In genomic region chr1:178357776-178358710, GRCm38 (mm10) we compare ENCODE assay signal across 14 mouse cellular contexts. TPM values are rescaled to one million over a fixed set of nuclear protein-coding genes. Genes with fewer than 3 reads are reported as not detected.
DNase-seq lines count a peak whose midpoint lies in the region; ATAC-seq and TF ChIP-seq lines count a peak whose summit lies in the region.
"Had no signal": no experiment of that assay in that cellular context is flagged by ENCODE, and none has a peak within 500 bp of the region (broad histone marks: within the 10 kb centered on the region; RNA-seq: fewer than 3 reads in every experiment).

No protein-coding gene starts in this region.

- no peak overlapping the region for H3K27ac ChIP-seq in forebrain, embryonic 14.5 days (ENCODE audit: low read depth, low read length)
- no peak overlapping the region for H3K27ac ChIP-seq in forebrain, embryonic 12.5 days
- H3K27ac ChIP-seq in ES-E14 (ENCODE audit: insufficient read depth, low read depth, low read length, poor library complexity, severe bottlenecking) = peak overlapping the region; percentile 41
- H3K27ac ChIP-seq in liver, embryonic 12.5 days = no peak overlapping the region
- H3K27ac ChIP-seq: embryonic facial prominence, embryonic 13.5 days; hindbrain, embryonic 10.5 days had no signal

- H3K4me2 ChIP-seq in forebrain, embryonic 14.5 days (ENCODE audit: low read length) = no peak overlapping the region
- H3K4me2 ChIP-seq in forebrain, embryonic 12.5 days = no peak overlapping the region
- H3K4me2 ChIP-seq in liver, embryonic 12.5 days = no peak overlapping the region
- H3K4me2 ChIP-seq: embryonic facial prominence, embryonic 13.5 days had no signal

- in situ Hi-C loops in ES-E14 (cut with MboI; ENCODE audit: low sequenced_read_pairs in 2 of 2, unreplicated experiment in 2 of 2) = no loop called here

- H3K9me3 ChIP-seq in forebrain, embryonic 14.5 days (replicated peaks; ENCODE audit: control insufficient read depth, low read length) = no peaks in the 10 kb centered on the region
- no peaks in the 10 kb centered on the region for H3K9me3 ChIP-seq in forebrain, embryonic 12.5 days
- H3K9me3 ChIP-seq in ES-E14 (ENCODE audit: control insufficient read depth, insufficient read depth, low read depth, low read length) = no peaks in the 10 kb centered on the region
- no peaks in the 10 kb centered on the region for H3K9me3 ChIP-seq in liver, embryonic 12.5 days (replicated peaks)
- H3K9me3 ChIP-seq: embryonic facial prominence, embryonic 13.5 days; hindbrain, embryonic 10.5 days had no signal

- H3K36me3 ChIP-seq in forebrain, embryonic 14.5 days (ENCODE audit: control insufficient read depth, insufficient read depth, low read length) = no peaks in the 10 kb centered on the region
- H3K36me3 ChIP-seq in forebrain, embryonic 12.5 days (replicated peaks) = no peaks in the 10 kb centered on the region
- no peaks in the 10 kb centered on the region for H3K36me3 ChIP-seq in ES-E14 (ENCODE audit: control insufficient read depth, insufficient read depth, low read length, poor library complexity, severe bottlenecking)
- no peaks in the 10 kb centered on the region for H3K36me3 ChIP-seq in liver, embryonic 12.5 days
- H3K36me3 ChIP-seq: embryonic facial prominence, embryonic 13.5 days; hindbrain, embryonic 10.5 days had no signal

- WGBS in forebrain, embryonic 14.5 days = 64% methylated on average over 12 of the region's 12 CpGs
- WGBS in forebrain, embryonic 12.5 days = 73% methylated on average over 12 of the region's 12 CpGs
- WGBS in liver, embryonic 12.5 days (ENCODE audit: insufficient replicate concordance) = 68% methylated on average over 12 of the region's 12 CpGs

- no peaks in the 10 kb centered on the region for H3K4me1 ChIP-seq in forebrain, embryonic 14.5 days (ENCODE audit: control insufficient read depth, insufficient read depth, low read length)
- H3K4me1 ChIP-seq in forebrain, embryonic 12.5 days = no peaks in the 10 kb centered on the region
- H3K4me1 ChIP-seq in ES-E14 (ENCODE audit: control insufficient read depth in 2 of 2, insufficient read depth in 2 of 2, low read length in 2 of 2, poor library complexity in 1 of 2) = peaks cover 7 to 29% of the 10 kb centered on the region in 2 experiments
- H3K4me1 ChIP-seq in liver, embryonic 12.5 days = no peaks in the 10 kb centered on the region
- H3K4me1 ChIP-seq: hindbrain, embryonic 10.5 days had no signal

- no peaks in the 10 kb centered on the region for H3K27me3 ChIP-seq in forebrain, embryonic 14.5 days (replicated peaks; ENCODE audit: control insufficient read depth, insufficient read depth, low read length)
- no peaks in the 10 kb centered on the region for H3K27me3 ChIP-seq in forebrain, embryonic 12.5 days
- H3K27me3 ChIP-seq in liver, embryonic 12.5 days (replicated peaks) = no peaks in the 10 kb centered on the region
- H3K27me3 ChIP-seq: embryonic facial prominence, embryonic 13.5 days had no signal

- peak; percentile 22 for DNase-seq in forebrain, embryonic 14.5 days (ENCODE audit: low spot score)
- peak; percentile 19 for DNase-seq in ES-E14 (ENCODE audit: low read depth, low spot score)
- peak; percentile 64 to 84 for DNase-seq in layer of hippocampus, adult 18-20 months (ENCODE audit: low spot score in 2 of 2)
- DNase-seq in left cerebral cortex, postnatal 25 days (ENCODE audit: low spot score in 2 of 2) = peak; percentile 71 to 96
- DNase-seq in kidney, postnatal 36 days = no peak
- DNase-seq: B cell, adult 2 months; kidney, postnatal 10 days; liver, postnatal 0 days; midbrain, embryonic 14.5 days had no signal

- no peak overlapping the region for H3K4me3 ChIP-seq in forebrain, embryonic 14.5 days (ENCODE audit: low read depth, low read length)
- H3K4me3 ChIP-seq in forebrain, embryonic 12.5 days (replicated peaks) = no peak overlapping the region
- no peak overlapping the region for H3K4me3 ChIP-seq in ES-E14 (ENCODE audit: insufficient read depth in 1 of 2, low read depth in 1 of 2, low read length in 2 of 2, poor library complexity in 1 of 2, severe bottlenecking in 1 of 2)
- no peak overlapping the region for H3K4me3 ChIP-seq in liver, embryonic 12.5 days
- H3K4me3 ChIP-seq: embryonic facial prominence, embryonic 13.5 days; hindbrain, embryonic 10.5 days had no signal

- intact Hi-C loops in left cerebral cortex, postnatal 25 days (cut with DNase I) = loop anchor here (5.0 kb wide), 1 partner anchor 74 kb away; no protein-coding TSS in a partner anchor

- no peak overlapping the region for H3K9ac ChIP-seq in forebrain, embryonic 14.5 days (ENCODE audit: low read length)
- H3K9ac ChIP-seq in forebrain, embryonic 12.5 days = no peak overlapping the region
- peak overlapping the region; percentile 2; the same call in 1 of the 2 replicates for H3K9ac ChIP-seq in ES-E14 (ENCODE audit: insufficient read depth, low read depth, low read length, poor library complexity, severe bottlenecking)
- no peak overlapping the region for H3K9ac ChIP-seq in liver, embryonic 12.5 days
- H3K9ac ChIP-seq: embryonic facial prominence, embryonic 13.5 days; liver, postnatal 0 days had no signal

- ATAC-seq in forebrain, embryonic 14.5 days = no peak
- ATAC-seq in forebrain, embryonic 12.5 days (ENCODE audit: low FRiP score) = no peak
- ATAC-seq in megakaryocyte-erythroid progenitor cell, adult 5-6 weeks (replicated peaks; ENCODE audit: low FRiP score, low TSS enrichment, poor library complexity, severe bottlenecking) = no peak
- ATAC-seq in liver, embryonic 12.5 days = no peak
- ATAC-seq: liver, postnatal 0 days had no signal

TF ChIP-seq in ES-E14, 5 proteins besides CTCF, POLR2A, EP300 and RAD21:
- TF ChIP-seq ZNF384 (IDR thresholded peaks at IDR 0.05; ENCODE audit: low read depth, low read length) (no peak), MAFK (IDR thresholded peaks at IDR 0.05; ENCODE audit: insufficient read depth, low read depth, low read length) (no peak), HCFC1 (IDR thresholded peaks at IDR 0.05; ENCODE audit: borderline replicate concordance, insufficient read depth, low read length) (no peak), CHD2 (IDR thresholded peaks at IDR 0.05; ENCODE audit: low read depth, low read length) (no peak), ZC3H11A (IDR thresholded peaks at IDR 0.05; ENCODE audit: borderline replicate concordance, low read depth, low read length) (no peak)

RNA-seq across cellular contexts. Expression of gene Hnrnpu, which starts 20.4 kb away (rescaled TPM):
- polyA plus RNA-seq in forebrain, embryonic 14.5 days (2014; fragmentation: Nextera tagmentation; extraction: Ambion mirVana) = 284 and 334 TPM in 2 replicates
- polyA plus RNA-seq in forebrain, embryonic 12.5 days (2016; fragmentation: Nextera tagmentation; extraction: Ambion mirVana) = 898 and 928 TPM in 2 replicates
- total RNA-seq in ES-E14 (2012; rRNA removed) = 459 and 494 TPM in 2 replicates
- 100 to 1,000 TPM; 380 to 416 TPM for total RNA-seq in layer of hippocampus, adult 18-20 months (2021)
- 100 to 1,000 TPM; 382 to 390 TPM for total RNA-seq in left cerebral cortex, postnatal 25 days (2021)
- 517 and 688 TPM in 2 replicates for total RNA-seq in megakaryocyte-erythroid progenitor cell, adult 5-6 weeks (2014; fragmentation: Nextera tagmentation)
- 688 and 728 TPM in 2 replicates for total RNA-seq in megakaryocyte-erythroid progenitor cell, adult 5-6 weeks (2017)
- polyA plus RNA-seq in liver, embryonic 12.5 days (2016; fragmentation: Nextera tagmentation; extraction: Ambion mirVana) = 556 and 569 TPM in 2 replicates

RNA-seq across cellular contexts. Expression of gene Cox20, which starts 39.1 kb away (rescaled TPM):
- polyA plus RNA-seq in forebrain, embryonic 14.5 days (2014; fragmentation: Nextera tagmentation; extraction: Ambion mirVana) = 150 and 167 TPM in 2 replicates
- 154 and 160 TPM in 2 replicates for polyA plus RNA-seq in forebrain, embryonic 12.5 days (2016; fragmentation: Nextera tagmentation; extraction: Ambion mirVana)
- total RNA-seq in ES-E14 (2012; rRNA removed) = 14.4 and 18.2 TPM in 2 replicates
- total RNA-seq in layer of hippocampus, adult 18-20 months (2021) = 10 to 100 TPM; 37.1 to 38.9 TPM
- total RNA-seq in left cerebral cortex, postnatal 25 days (2021) = 10 to 100 TPM; 29.8 to 33.8 TPM
- 205 and 307 TPM in 2 replicates for total RNA-seq in megakaryocyte-erythroid progenitor cell, adult 5-6 weeks (2014; fragmentation: Nextera tagmentation)
- 253 and 262 TPM in 2 replicates for total RNA-seq in megakaryocyte-erythroid progenitor cell, adult 5-6 weeks (2017)
- polyA plus RNA-seq in liver, embryonic 12.5 days (2016; fragmentation: Nextera tagmentation; extraction: Ambion mirVana) = 103 and 110 TPM in 2 replicates

RNA-seq across cellular contexts. Expression of gene Efcab2, which starts 47.8 kb away (rescaled TPM):
- polyA plus RNA-seq in forebrain, embryonic 14.5 days (2014; fragmentation: Nextera tagmentation; extraction: Ambion mirVana) = 5.9 and 7.6 TPM in 2 replicates
- 9.6 and 11.1 TPM in 2 replicates for polyA plus RNA-seq in forebrain, embryonic 12.5 days (2016; fragmentation: Nextera tagmentation; extraction: Ambion mirVana)
- total RNA-seq in ES-E14 (2012; rRNA removed) = 1.8 and 2.1 TPM in 2 replicates
- total RNA-seq in layer of hippocampus, adult 18-20 months (2021) = 1 to 10 TPM; 9.6 to 10.0 TPM
- total RNA-seq in left cerebral cortex, postnatal 25 days (2021) = 10 to 100 TPM in 1 of 2 experiments, 1 to 10 TPM in 1; 8.0 to 11.5 TPM
- 1.8 and 1.9 TPM in 2 replicates for total RNA-seq in megakaryocyte-erythroid progenitor cell, adult 5-6 weeks (2014; fragmentation: Nextera tagmentation)
- 4.4 and 6.3 TPM in 2 replicates for total RNA-seq in megakaryocyte-erythroid progenitor cell, adult 5-6 weeks (2017)
- polyA plus RNA-seq in liver, embryonic 12.5 days (2016; fragmentation: Nextera tagmentation; extraction: Ambion mirVana) = 4.6 and 5.2 TPM in 2 replicates

Comparison
In these comparisons a context has a peak if more than half of its experiments do, and no peak if none do; other contexts are left out.
1. DNase-seq: peak in forebrain, embryonic 14.5 days (single experiment), ES-E14 (single experiment), layer of hippocampus, adult 18-20 months (2 of 2) and left cerebral cortex, postnatal 25 days (2 of 2); none in kidney, postnatal 36 days (0 of 2).
2. RNA of gene Cox20, which starts 39.1 kb away (total RNA-seq): 205 to 307 TPM in megakaryocyte-erythroid progenitor cell, adult 5-6 weeks; 37.1 to 38.9 TPM in layer of hippocampus, adult 18-20 months, 29.8 to 33.8 TPM in left cerebral cortex, postnatal 25 days and 14.4 to 18.2 TPM in ES-E14; every median in the first group is over 4 times any median in the second.